Mouse (Mus musculus): ENCODE data around the gene Tfip11. TPM values are rescaled to one million over a fixed set of nuclear protein-coding genes. Genes with fewer than 3 reads are reported as not detected.
A peak's percentile ranks its signal among the peaks of the same experiment; 100 is the strongest.

Gene Tfip11
- polyA plus RNA-seq, 1 experiment from 2014 or later: 19.4 TPM

GRCm38 (mm10) chr5:112283543-112284202, 42.5 kb upstream of the Tfip11 start:
- peak overlapping the region; percentile 78 for H3K27ac ChIP-seq (replicated peaks)
- no peak overlapping the region for H3K4me3 ChIP-seq
- no peaks in the 10 kb centered on the region for H3K9me3 ChIP-seq
- WGBS: 52% methylated on average over 10 of the region's 10 CpGs
- peak overlapping the region; percentile 12 for H3K4me2 ChIP-seq
- peaks cover 97% of the 10 kb centered on the region for H3K4me1 ChIP-seq
- H3K36me3 ChIP-seq: peaks cover 4% of the 10 kb centered on the region; the same call in 1 of the 2 replicates
- H3K9ac ChIP-seq: no peak overlapping the region
- no peaks in the 10 kb centered on the region for H3K27me3 ChIP-seq (replicated peaks)
- 0 out of 2 replicates have a peak, but pooled peaks have one; percentile 10 for ATAC-seq (ENCODE audit: extremely low read depth, insufficient number of reproducible peaks, low FRiP score, low TSS enrichment)

GRCm38 (mm10) chr5:112284203-112284582, 42.0 kb upstream of the Tfip11 start:
- 59% methylated on average over 7 of the region's 7 CpGs for WGBS
- H3K9me3 ChIP-seq: no peaks in the 10 kb centered on the region
- peaks cover 96% of the 10 kb centered on the region for H3K4me1 ChIP-seq
- no peaks in the 10 kb centered on the region for H3K27me3 ChIP-seq (replicated peaks)
- H3K4me3 ChIP-seq: no peak overlapping the region
- 0 out of 2 replicates have a peak overlapping the region, but pooled peaks have one; percentile 0 for H3K4me2 ChIP-seq
- H3K36me3 ChIP-seq: peaks cover 4% of the 10 kb centered on the region; the same call in 1 of the 2 replicates
- peak overlapping the region; percentile 78 for H3K27ac ChIP-seq (replicated peaks)
- no peak for ATAC-seq (ENCODE audit: extremely low read depth, insufficient number of reproducible peaks, low FRiP score, low TSS enrichment)
- H3K9ac ChIP-seq: peak overlapping the region; percentile 29

- no peak overlapping the region for H3K4me2 ChIP-seq
- peaks cover 89% of the 10 kb centered on the region for H3K4me1 ChIP-seq
- H3K4me3 ChIP-seq: no peak overlapping the region
- H3K27me3 ChIP-seq (replicated peaks): no peaks in the 10 kb centered on the region
- no peaks in the 10 kb centered on the region for H3K9me3 ChIP-seq
- peaks cover 4% of the 10 kb centered on the region; the same call in 1 of the 2 replicates for H3K36me3 ChIP-seq
- ATAC-seq (ENCODE audit: extremely low read depth, insufficient number of reproducible peaks, low FRiP score, low TSS enrichment): no peak
- 0 out of 2 replicates have a peak overlapping the region, but pooled peaks have one; percentile 29 for H3K9ac ChIP-seq
- H3K27ac ChIP-seq (replicated peaks): no peak overlapping the region
- WGBS: 84% methylated on average over 7 of the region's 7 CpGs
Observed at GRCm38 (mm10) chr5:112285548-112286085, 40.5 kb upstream of the Tfip11 start.

GRCm38 (mm10) chr5:112286608-112286983, 39.6 kb upstream of the Tfip11 start:
- Histone ChIP-seq H3K4me1 (peaks cover 79% of the 10 kb centered on the region), H3K36me3 (peaks cover 4% of the 10 kb centered on the region; the same call in 1 of the 2 replicates), H3K4me3 (no peak overlapping the region), H3K9ac (no peak overlapping the region), H3K9me3 (no peaks in the 10 kb centered on the region), H3K4me2 (no peak overlapping the region), H3K27me3 (replicated peaks) (no peaks in the 10 kb centered on the region), H3K27ac (replicated peaks) (no peak overlapping the region)
- ATAC-seq (ENCODE audit: extremely low read depth, insufficient number of reproducible peaks, low FRiP score, low TSS enrichment): no peak
- 60% methylated on average over 2 of the region's 2 CpGs for WGBS

- Histone ChIP-seq H3K9me3 (no peaks in the 10 kb centered on the region), H3K27me3 (replicated peaks) (no peaks in the 10 kb centered on the region), H3K9ac (no peak overlapping the region), H3K27ac (replicated peaks) (peak overlapping the region; percentile 32; the same call in 1 of the 2 replicates), H3K4me3 (no peak overlapping the region), H3K4me2 (no peak overlapping the region), H3K36me3 (peaks cover 4% of the 10 kb centered on the region; the same call in 1 of the 2 replicates), H3K4me1 (peaks cover 77% of the 10 kb centered on the region)
- ATAC-seq (ENCODE audit: extremely low read depth, insufficient number of reproducible peaks, low FRiP score, low TSS enrichment): no peak
- WGBS: 64% methylated on average over 11 of the region's 11 CpGs
Observed at GRCm38 (mm10) chr5:112286984-112287641, 39.0 kb upstream of the Tfip11 start.

- Histone ChIP-seq H3K4me3 (no peak overlapping the region), H3K9me3 (no peaks in the 10 kb centered on the region), H3K4me1 (peaks cover 77% of the 10 kb centered on the region), H3K36me3 (peaks cover 4% of the 10 kb centered on the region; the same call in 1 of the 2 replicates), H3K27me3 (replicated peaks) (no peaks in the 10 kb centered on the region), H3K4me2 (no peak overlapping the region), H3K27ac (replicated peaks) (peak overlapping the region; percentile 32; the same call in 1 of the 2 replicates), H3K9ac (no peak overlapping the region)
- no peak for ATAC-seq (ENCODE audit: extremely low read depth, insufficient number of reproducible peaks, low FRiP score, low TSS enrichment)
- WGBS: 85% methylated on average over 2 of the region's 2 CpGs
Observed at GRCm38 (mm10) chr5:112287652-112288051, 38.5 kb upstream of the Tfip11 start.

- Histone ChIP-seq H3K4me1 (peaks cover 77% of the 10 kb centered on the region), H3K27me3 (replicated peaks) (no peaks in the 10 kb centered on the region), H3K4me3 (peak overlapping the region; percentile 17), H3K9ac (peak overlapping the region; percentile 50; the same call in 1 of the 2 replicates), H3K27ac (replicated peaks) (peak overlapping the region; percentile 61), H3K4me2 (peak overlapping the region; percentile 45), H3K9me3 (no peaks in the 10 kb centered on the region), H3K36me3 (peaks cover 4% of the 10 kb centered on the region; the same call in 1 of the 2 replicates)
- WGBS: 62% methylated on average over 9 of the region's 9 CpGs
- ATAC-seq (ENCODE audit: extremely low read depth, insufficient number of reproducible peaks, low FRiP score, low TSS enrichment): no peak
Observed at GRCm38 (mm10) chr5:112288193-112289141, 37.7 kb upstream of the Tfip11 start.

- H3K4me2 ChIP-seq: peak overlapping the region; percentile 45
- no peak for ATAC-seq (ENCODE audit: extremely low read depth, insufficient number of reproducible peaks, low FRiP score, low TSS enrichment)
- peaks cover 4% of the 10 kb centered on the region; the same call in 1 of the 2 replicates for H3K36me3 ChIP-seq
- no peak overlapping the region for H3K27ac ChIP-seq (replicated peaks)
- no peaks in the 10 kb centered on the region for H3K27me3 ChIP-seq (replicated peaks)
- 0 out of 2 replicates have a peak overlapping the region, but pooled peaks have one; percentile 50 for H3K9ac ChIP-seq
- peak overlapping the region; percentile 17 for H3K4me3 ChIP-seq
- WGBS: 54% methylated on average over 8 of the region's 8 CpGs
- H3K9me3 ChIP-seq: no peaks in the 10 kb centered on the region
- peaks cover 76% of the 10 kb centered on the region for H3K4me1 ChIP-seq
Observed at GRCm38 (mm10) chr5:112289236-112289635, 36.9 kb upstream of the Tfip11 start.

GRCm38 (mm10) chr5:112289819-112290535, 36.2 kb upstream of the Tfip11 start:
- H3K27ac ChIP-seq (replicated peaks): no peak overlapping the region
- no peaks in the 10 kb centered on the region for H3K27me3 ChIP-seq (replicated peaks)
- peaks cover 4% of the 10 kb centered on the region; the same call in 1 of the 2 replicates for H3K36me3 ChIP-seq
- peaks cover 76% of the 10 kb centered on the region for H3K4me1 ChIP-seq
- no peak for ATAC-seq (ENCODE audit: extremely low read depth, insufficient number of reproducible peaks, low FRiP score, low TSS enrichment)
- 86% methylated on average over 16 of the region's 16 CpGs for WGBS
- H3K4me2 ChIP-seq: peak overlapping the region; percentile 45
- H3K9me3 ChIP-seq: no peaks in the 10 kb centered on the region
- 0 out of 2 replicates have a peak overlapping the region, but pooled peaks have one; percentile 40 for H3K9ac ChIP-seq
- peak overlapping the region; percentile 17 for H3K4me3 ChIP-seq

GRCm38 (mm10) chr5:112290536-112290880, 35.6 kb upstream of the Tfip11 start:
- Histone ChIP-seq H3K4me3 (no peak overlapping the region), H3K27ac (replicated peaks) (no peak overlapping the region), H3K36me3 (peaks cover 4% of the 10 kb centered on the region; the same call in 1 of the 2 replicates), H3K27me3 (replicated peaks) (no peaks in the 10 kb centered on the region), H3K9ac (no peak overlapping the region), H3K9me3 (no peaks in the 10 kb centered on the region), H3K4me2 (peak overlapping the region; percentile 7), H3K4me1 (peaks cover 76% of the 10 kb centered on the region)
- 83% methylated on average over 8 of the region's 8 CpGs for WGBS
- ATAC-seq (ENCODE audit: extremely low read depth, insufficient number of reproducible peaks, low FRiP score, low TSS enrichment): no peak

All from heart, embryonic 13.5 days (tissue).